Mouse (Mus musculus) right cerebral cortex, postnatal 25 days (tissue): ENCODE measurements at regions not wholly inside any gene's neighbourhood (a gene's known extent, or its start where the extent isn't known, plus 50 kb on each side); places are given as distances from the start of the nearest gene placed in this dataset.

Experiments
- DNase-seq: peaks from one replicate; pipeline ENCODE4 v3.0.0; 2022

DNA sequence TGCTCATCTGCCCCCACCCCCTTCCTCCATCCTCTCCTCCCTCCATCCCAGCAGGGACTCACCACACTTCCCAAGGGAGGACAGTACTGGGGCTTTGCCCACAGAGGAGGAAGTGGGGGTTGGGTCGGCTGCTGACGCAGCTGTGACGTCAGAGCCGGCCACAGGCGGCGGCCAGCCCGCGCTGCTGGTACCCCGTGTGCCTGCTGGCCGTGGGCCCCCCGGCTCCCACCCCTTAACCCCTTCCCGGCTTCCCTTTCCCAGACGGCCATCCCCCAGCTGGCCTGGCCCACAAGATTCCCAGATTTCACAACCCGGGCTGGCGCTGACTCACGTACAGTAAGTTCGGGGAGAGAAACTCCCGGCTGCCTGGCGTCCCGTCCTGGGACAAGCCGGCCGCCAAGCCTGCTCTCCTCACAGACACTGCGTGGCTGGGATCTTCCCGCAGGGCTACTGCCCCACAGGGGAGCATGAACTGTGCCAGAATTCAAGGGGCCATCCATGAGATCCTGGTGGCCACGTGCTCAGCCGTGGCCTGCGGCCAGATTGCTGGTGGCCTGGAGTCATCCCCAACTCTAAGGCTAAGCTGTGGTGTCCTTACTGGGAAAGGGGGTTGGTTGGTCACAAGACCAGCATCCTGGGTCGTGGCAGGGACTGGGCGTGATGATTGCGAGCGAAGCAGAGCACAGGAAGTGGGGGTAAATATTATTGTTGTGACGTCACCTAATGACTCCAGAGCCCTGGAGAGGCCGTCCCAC, 87.9 kb upstream of the Tmem189 start:
- peak; percentile 42 for DNase-seq

DNA sequence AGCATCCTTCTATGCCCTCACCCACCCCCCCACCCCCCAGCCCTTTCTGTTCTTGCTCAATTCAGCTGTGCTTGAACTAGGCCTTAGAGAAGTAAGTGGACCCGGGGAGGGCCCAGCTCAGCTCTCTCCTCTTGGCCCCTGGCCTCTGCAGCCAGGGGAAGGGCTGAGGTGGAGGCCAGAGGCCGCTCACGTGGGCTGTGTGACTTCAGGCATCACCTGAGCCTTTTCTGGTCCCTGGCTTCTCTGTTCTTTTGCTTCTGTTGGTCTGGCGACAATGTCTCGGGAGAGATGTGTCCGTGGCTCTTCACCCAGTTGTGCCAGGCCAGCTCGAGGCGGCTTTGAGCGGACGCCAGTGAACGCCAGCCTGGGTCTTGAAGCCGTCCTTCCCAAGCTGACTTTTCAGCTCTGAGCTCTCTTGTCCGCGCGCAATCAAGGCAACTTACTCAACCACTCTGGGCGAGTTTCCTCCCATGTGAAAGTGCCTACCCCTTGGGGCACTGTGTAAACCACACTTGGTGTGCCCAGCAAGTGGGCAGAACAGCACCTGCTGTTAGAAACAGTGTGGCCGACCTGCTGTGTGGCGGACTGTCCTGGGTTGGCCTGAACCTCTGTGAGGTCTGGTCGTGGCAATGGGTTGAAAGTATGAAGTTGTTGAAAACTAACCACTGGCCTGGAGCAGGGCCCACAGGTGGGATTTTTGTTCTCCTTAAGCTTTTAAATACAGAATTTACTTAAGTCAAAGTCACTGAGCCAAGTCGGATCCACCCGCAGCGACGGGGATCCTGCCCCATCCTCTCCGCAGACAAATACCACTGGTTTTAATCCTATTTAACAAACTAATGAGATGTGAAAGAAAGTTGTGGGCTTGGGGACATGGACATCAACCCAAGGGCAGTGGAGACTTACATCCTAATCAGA, 86.9 kb upstream of the Tmem189 start:
- DNase-seq: no peak

GRCm38 (mm10) chr2:167775218-167775915, 85.7 kb upstream of the Tmem189 start:
- DNase-seq: no peak

- no peak for DNase-seq
Observed at GRCm38 (mm10) chr2:167774806-167775179, 85.2 kb upstream of the Tmem189 start.

- DNase-seq: no peak
Observed at GRCm38 (mm10) chr2:167774166-167774805, 84.7 kb upstream of the Tmem189 start.

GRCm38 (mm10) chr2:167772834-167773233, 83.2 kb upstream of the Tmem189 start:
- DNase-seq: no peak

DNA sequence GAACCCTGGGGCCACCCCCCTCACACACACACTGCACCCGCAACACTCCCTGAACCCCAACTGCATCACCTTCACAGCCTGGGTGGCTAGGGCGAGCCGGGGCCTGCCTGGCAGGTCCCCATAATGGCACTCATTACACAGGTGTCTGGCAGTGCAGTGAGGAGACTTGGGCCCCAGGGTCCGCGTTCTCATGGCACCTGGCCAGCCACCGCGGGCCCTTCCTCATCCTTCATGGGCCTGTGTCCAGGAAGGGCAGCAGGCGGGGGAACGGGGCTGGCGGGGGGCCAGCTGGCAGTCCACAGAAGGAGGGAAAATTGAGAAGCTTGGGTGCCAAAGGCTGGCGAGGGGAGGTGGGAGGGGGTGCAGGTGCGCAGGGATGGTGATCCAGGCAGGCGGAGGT, 78.3 kb upstream of the Tmem189 start:
- no peak for DNase-seq

DNA sequence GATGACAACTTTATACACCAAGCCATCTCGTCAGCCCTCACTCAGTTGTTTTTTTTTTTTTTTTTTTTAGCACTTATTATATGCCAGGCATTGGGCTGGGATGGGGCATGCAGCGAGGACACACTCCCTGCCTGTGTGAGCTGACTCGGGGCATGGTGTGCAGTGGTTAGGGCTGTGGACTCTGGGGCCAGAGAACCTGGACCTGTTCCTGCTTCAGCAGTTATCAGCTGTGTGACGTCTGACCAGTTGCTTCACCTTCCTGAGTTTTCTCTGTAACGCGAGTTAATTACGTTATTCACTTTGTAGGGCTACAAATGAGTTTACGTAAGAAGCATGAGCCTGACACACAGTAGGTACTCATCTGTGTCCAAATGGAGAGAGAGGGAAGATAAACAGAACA, 77.7 kb upstream of the Tmem189 start:
- DNase-seq: no peak

DNA sequence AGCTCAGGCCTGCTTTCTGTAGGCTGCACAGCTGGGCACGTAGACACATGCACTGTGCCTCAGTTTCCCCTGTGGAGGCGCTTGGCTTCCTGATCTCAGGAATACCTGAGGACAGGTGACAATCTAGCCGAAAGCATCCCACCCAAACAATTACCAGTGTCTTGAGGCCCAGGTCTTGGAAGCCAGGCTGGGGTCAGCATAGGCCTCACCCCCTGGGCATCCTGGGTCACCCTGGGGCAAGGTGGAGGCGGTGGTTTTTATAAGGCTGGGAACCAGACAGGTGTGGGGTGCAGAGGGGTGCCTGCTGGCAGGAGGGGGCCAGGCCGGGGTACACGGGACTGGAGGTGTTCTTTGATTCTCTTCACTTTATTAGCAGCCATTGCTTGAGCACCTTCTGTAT, 76.2 kb upstream of the Tmem189 start:
- no peak for DNase-seq

GRCm38 (mm10) chr2:167765072-167765800, 75.6 kb upstream of the Tmem189 start:
- DNase-seq: peak; percentile 61

DNA sequence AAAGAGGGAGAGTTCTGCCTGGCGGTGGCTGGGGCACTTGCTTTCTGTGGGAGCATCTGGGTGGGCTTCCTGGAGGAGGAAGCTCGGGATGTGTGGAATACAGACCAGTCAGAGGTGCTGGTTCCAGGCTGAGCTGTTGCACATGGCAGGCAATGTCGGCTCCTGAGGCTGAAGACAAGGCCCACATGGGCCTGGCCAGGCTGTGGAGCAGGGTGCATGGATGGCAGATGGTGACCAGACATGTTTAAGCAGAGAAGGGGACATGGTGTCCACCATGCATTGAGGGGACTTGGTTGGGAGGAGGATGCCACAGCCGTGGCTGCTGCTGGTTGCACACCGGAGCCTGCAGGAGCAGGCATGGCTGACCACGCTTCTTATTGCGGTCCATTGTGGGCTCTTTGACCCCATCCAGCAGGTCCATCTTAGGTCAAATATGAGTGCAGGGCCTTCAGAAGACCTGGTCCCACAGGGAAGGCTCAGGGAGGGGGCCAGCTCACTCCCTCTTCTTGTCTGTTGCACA, 74.3 kb upstream of the Tmem189 start:
- no peak for DNase-seq

DNA sequence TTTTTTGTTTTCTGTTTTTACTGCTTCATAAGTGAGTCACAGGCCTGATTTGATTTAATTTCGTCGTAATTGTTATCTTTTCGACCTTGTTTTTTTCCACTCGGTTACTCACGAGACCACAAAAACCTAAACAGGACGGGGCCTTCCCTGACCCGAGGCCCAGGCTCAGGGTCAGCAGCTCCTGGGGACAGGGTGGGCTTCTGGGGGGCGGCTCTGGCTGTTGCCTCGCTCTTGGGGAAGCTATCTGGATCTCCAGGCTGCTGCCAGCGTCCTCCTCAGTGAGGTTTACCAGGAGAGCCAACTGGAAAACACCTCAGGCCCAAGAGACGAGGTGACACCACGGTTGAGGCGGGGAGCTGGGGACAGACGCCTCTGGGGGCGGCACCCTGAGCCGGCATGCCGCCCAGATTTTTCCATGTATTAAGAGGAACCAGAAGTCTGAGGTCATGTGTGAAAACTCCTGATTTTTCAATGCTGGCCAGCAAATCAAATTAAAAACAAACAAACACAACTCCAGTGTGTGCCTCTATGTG, 71.8 kb upstream of the Tmem189 start:
- no peak for DNase-seq

GRCm38 (mm10) chr2:167760681-167761403, 71.2 kb upstream of the Tmem189 start:
- DNase-seq: no peak

GRCm38 (mm10) chr2:167759603-167760390, 70.2 kb upstream of the Tmem189 start:
- DNase-seq: no peak

GRCm38 (mm10) chr2:167757157-167757780, 67.6 kb upstream of the Tmem189 start:
- DNase-seq: no peak

GRCm38 (mm10) chr2:167756721-167757120, 67.1 kb upstream of the Tmem189 start:
- no peak for DNase-seq

- DNase-seq: no peak
Observed at GRCm38 (mm10) chr2:167754929-167755551, 65.4 kb upstream of the Tmem189 start.

DNA sequence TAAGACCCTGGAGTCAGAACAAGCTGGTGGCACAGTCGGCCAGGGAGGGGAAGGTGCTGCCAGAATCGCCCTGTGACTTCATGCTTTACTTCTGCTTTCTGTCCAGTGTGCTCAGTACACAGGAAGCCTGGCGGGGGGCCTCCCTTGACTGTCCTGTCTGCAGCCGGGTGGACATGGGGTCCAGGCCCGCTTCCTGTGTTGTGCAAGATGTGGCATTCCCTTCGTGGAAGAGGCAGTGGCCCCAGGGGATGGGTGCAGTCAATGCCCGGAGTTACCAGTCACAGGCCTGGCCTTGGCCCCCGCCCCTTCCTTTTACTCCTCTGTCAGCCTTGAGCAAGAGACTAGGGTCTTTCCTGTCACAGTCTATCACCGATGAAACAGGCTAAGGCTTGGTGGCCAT, 64.3 kb upstream of the Tmem189 start:
- DNase-seq: peak; percentile 40
